Mouse (Mus musculus): ENCODE data around the gene Ythdf1.
A peak's percentile ranks its signal among the peaks of the same experiment; 100 is the strongest.

The Ythdf1 gene

DNA sequence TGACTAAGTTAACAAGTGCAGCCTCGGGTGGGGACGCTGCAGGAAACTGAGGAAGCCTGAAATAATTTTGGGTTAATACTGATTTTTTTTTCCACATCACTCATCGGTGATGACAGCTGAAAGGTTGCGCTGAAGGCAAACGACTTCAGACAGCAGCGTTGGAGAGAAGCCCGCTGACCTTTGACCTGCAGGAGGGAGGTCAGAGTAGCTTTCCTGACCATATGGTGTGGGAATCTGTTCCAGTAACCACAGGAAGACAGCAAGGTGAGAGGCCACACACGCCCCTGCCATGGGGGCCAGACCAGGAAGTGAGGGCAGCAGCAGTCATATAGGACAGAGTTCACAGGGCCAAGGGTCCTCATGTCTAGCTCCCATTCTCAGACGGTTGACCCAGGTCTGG lies 39.5 kb downstream of the Ythdf1 start:
- DNase-seq (ENCODE audit: low spot score in 2 of 2), result no peak

DNA sequence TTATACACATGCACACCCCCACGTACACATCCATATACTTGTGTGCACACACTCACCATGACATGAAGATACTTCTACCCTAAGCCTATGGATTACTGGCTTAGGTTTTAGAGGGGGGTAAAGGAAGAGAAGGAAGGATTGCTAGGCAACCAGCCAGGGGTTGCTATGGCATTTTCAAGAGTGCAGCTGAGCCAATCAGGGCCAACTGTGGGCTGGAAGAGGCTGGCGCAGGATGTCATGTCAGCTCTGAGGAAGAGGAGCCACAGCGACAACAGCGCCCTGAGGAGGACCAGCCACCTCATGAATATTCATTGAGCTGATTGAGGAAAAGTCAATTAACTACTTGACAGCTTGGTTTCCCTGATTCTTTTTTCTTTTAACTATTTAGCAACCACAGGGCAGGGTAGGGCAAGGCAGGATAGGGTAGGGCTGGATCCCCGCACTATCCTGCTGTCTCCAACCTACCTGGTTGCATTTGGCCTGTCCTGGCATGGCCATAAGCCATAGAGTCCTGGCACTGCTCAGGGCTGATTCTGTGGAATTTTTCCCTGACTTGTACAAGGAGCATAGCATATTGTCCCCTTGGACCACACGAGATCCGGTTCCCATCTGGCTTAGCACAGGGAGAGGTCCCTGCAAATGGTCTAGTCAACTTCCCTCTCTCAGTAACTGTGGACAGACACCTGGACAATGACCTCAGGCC lies 41.2 kb downstream of the Ythdf1 start:
- DNase-seq (ENCODE audit: low spot score in 2 of 2), result peak in 1 of 2 experiments; percentile 76

DNA sequence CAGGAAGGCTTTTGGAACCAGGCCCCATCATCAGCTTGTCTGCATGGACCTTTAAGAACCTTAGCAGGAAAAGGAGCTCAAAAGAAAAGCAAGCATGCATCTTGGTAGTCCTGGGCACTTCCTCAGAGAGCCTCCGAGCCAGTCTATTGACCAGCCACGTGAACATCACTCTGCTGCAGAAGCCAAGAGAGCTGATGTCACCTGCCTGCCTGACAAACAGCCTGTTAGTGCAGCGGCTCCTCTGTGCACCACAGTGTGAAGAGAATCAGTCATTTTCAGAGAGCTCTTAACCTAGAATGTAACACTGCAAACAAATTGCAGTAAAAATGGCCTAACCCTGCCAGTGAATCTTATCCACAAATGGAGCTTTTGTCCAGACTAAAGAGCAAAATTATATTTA lies 50.7 kb downstream of the Ythdf1 start:
- no peak for DNase-seq (ENCODE audit: low spot score in 2 of 2)

DNA sequence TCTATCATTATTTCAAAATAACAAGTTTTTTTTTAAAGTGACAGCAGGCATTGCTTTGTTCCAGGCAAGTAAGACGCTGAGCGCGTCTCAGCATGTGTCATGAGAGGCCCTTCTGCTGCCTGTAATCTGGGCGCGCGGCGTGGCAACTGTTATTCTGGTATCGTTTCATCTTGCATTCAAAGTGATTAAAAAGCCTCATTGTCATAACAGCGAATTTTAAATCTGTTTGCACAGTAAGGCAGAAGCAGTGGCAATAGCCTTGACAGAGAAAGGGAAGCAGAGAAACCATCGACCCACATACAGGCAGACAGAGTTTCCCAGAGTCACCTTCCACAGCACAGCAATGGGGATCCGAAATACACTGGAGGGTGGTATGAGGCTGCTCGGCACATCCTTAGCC lies 59.2 kb downstream of the Ythdf1 start:
- peak in 1 of 2 experiments; percentile 52 for DNase-seq (ENCODE audit: low spot score in 2 of 2)

DNA sequence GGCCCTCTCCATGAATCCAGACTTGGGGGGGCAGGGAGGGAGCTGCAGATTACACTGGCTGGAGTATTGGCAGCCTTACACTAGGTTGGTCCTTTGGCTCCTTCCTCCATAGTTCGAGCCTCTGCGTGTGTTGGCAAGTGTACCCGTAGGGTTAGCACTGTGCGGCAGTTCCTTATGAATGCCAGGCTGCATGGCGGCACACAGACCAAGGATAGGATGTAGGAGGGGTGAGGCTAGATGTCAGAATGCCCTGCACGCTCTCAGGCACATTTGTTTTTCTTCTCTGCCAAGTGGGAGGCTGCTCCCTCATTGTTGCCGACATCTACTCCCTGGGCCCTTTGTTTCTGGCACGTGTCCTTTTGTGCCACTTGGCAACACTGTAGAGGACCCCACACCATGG lies 63.6 kb downstream of the Ythdf1 start:
- DNase-seq (ENCODE audit: low spot score in 2 of 2), result no peak

DNA sequence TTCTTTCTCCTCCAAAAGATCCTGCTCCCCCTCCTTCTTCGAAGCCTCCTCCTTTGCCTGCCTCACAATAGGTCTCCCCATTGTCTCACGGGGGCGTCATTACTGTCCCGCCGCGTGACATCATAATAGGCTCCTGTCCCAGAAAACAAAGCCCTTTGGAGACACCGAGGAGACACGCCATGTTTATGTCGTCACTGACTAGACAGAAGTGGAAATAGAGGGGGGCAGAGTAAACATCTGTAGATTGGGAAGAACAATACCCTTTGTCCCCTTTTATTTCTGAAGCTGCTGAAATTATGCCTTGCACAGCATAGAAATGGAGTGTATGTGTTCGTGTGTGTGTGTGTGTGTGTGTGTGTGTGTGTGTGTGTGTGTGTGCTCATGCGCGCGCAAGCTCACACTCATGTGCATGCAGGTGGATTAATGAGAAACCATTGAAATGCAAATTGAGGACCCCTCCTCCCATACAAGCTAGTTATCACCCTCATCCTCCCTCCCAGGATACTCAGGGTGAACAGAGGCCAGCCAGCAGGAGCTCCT lies 65.7 kb downstream of the Ythdf1 start:
- no peak for DNase-seq (ENCODE audit: low spot score in 2 of 2)
